Mouse (Mus musculus): Measurements from ENCODE around the gene Ahnak. TPM values are rescaled to one million over a fixed set of nuclear protein-coding genes. Genes with fewer than 3 reads are reported as not detected.
"Not testable (repeated sequence)": the region's sequence is repeated elsewhere in the genome, so short reads cannot be mapped to it uniquely, and the experiment has no call there.

The Ahnak gene
- polyA plus RNA-seq, 1 experiment from 2014 or later: 3.5 TPM

DNA sequence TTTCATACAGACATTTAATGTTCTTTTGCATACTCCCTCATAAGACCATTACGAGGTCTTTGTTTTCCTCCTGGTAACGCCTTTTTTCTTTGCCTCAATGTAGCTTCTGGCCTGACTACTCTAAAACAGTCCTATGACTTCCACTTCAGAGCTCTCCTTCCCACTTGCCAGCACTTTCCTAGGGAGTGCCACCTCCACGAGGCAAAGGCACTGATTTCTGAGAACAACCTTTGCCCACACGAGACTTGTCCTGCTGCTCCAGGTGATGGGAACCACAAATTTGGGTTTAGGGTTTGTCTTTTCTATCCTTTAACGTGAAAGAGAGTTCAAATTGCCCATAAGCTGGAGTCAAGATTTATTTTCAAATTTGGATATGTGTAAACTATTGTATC lies 22.9 kb upstream of the Ahnak start:
- DNase-seq (no peak), ATAC-seq (no peak)
- TF ChIP-seq EP300 (IDR thresholded peaks at IDR 0.05; ENCODE audit: low read depth) (no peak), CTCF (IDR thresholded peaks at IDR 0.05; ENCODE audit: low read depth) (no peak)
- Histone ChIP-seq H3K9me3 (ENCODE audit: low read length) (no peaks in the 10 kb centered on the region), H3K36me3 (replicated peaks; ENCODE audit: insufficient read depth, low read length) (peaks cover 65% of the 10 kb centered on the region), H3K27me3 (ENCODE audit: insufficient read depth, low read length) (no peaks in the 10 kb centered on the region), H3K9ac (replicated peaks) (peak overlapping the region; percentile 74), H3K4me3 (ENCODE audit: low read depth, low read length) (peak overlapping the region; percentile 62), H3K4me1 (ENCODE audit: insufficient read depth) (peaks cover 18% of the 10 kb centered on the region), H3K27ac (ENCODE audit: low read depth) (peak overlapping the region; percentile 96), H3K4me2 (ENCODE audit: low read depth, low read length) (peak overlapping the region; percentile 74)
- 31% methylated on average over 5 of the region's 5 CpGs for WGBS (ENCODE audit: insufficient replicate concordance)

DNA sequence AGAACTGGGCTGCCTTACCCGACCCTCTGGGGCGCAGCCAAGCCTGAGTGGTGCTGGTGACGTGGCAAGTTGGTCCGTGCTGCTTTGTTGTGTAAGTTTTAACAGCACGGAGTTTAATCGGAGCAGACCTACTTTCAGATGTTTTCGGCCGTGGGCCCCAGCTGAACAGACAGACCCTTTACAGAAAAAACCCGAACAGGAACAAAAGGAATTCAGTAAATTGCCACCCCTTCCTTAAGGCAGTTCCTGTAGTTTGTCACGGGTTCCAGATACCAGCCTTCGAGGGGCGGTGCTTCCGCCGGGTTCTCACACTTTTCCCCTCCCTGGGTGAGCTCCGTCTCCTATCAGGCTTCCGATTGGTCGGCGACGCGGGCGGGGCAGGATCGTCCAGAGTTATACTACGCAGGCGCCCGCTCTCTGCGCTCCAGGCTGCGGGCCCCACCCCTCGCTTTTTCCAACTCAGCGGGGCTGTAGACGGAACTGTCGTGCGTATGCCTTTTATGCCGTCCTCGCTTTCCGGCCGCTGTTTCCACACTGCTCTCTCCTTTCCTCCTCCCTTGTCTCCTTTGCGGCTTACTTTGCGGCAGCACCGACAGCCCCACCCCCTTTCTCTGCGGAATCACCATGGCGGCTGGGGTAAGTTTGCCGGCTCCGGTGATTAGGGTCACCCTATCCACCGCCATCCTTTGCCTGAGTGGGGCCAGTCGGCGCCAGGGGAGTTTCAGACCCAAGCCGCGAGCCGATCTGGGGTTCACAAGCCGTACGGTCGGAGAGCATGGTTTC lies 22.3 kb upstream of the Ahnak start, which contains the start of gene Eef1g:
TSS of gene Eef1g (plus strand) at position 452 of the 783 bp plus-strand sequence.
- TF ChIP-seq EP300 (IDR thresholded peaks at IDR 0.05; ENCODE audit: low read depth) (peak; percentile 75), CTCF (IDR thresholded peaks at IDR 0.05; ENCODE audit: low read depth) (no peak)
- H3K4me1 ChIP-seq (ENCODE audit: insufficient read depth): peaks cover 18% of the 10 kb centered on the region
- peak within 1 kb of the TSS; percentile 96 for H3K27ac ChIP-seq (ENCODE audit: low read depth)
- no peaks in the 10 kb centered on the region for H3K27me3 ChIP-seq (ENCODE audit: insufficient read depth, low read length)
- ATAC-seq (peak; percentile 99), DNase-seq (peak; percentile 99)
- H3K4me3 ChIP-seq (ENCODE audit: low read depth, low read length): peak within 1 kb of the TSS; percentile 62
- under 1% methylated on average over 52 of the region's 52 CpGs for whole genome bisulfite sequencing (ENCODE audit: insufficient replicate concordance)
- peak within 1 kb of the TSS; percentile 90 for H3K4me2 ChIP-seq (ENCODE audit: low read depth, low read length)
- peak within 1 kb of the TSS; percentile 81 for H3K9ac ChIP-seq (replicated peaks)
- H3K36me3 ChIP-seq (replicated peaks; ENCODE audit: insufficient read depth, low read length): peaks cover 65% of the 10 kb centered on the region
- H3K9me3 ChIP-seq (ENCODE audit: low read length): no peaks in the 10 kb centered on the region

DNA sequence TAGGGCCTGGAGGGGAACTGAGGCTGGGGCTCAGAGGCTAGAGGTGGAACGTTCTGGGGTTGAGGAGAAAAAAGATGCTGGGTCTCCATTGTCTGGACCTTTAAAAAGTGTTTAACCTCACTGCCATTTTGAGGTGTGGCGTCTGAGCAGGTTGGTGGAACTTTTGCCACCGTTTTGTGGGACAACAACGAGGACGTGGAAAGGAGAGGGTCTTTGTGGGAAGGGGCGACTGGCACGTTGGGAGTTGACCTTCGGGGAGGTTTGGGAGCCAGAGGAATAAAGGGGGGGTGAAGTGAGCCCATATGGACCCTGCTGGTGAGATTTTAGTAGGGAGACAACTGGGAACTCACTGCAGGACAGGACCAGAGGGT lies 21.7 kb upstream of the Ahnak start:
- no peaks in the 10 kb centered on the region for H3K27me3 ChIP-seq (ENCODE audit: insufficient read depth, low read length)
- H3K9ac ChIP-seq (replicated peaks): peak overlapping the region; percentile 81
- peak overlapping the region; percentile 62 for H3K4me3 ChIP-seq (ENCODE audit: low read depth, low read length)
- DNase-seq: no peak
- H3K9me3 ChIP-seq (ENCODE audit: low read length): no peaks in the 10 kb centered on the region
- WGBS (ENCODE audit: insufficient replicate concordance): under 1% methylated on average over 8 of the region's 8 CpGs
- peak overlapping the region; percentile 63 for H3K27ac ChIP-seq (ENCODE audit: low read depth)
- peaks cover 67% of the 10 kb centered on the region for H3K36me3 ChIP-seq (replicated peaks; ENCODE audit: insufficient read depth, low read length)
- peak overlapping the region; percentile 90 for H3K4me2 ChIP-seq (ENCODE audit: low read depth, low read length)
- no peak for TF ChIP-seq EP300 (IDR thresholded peaks at IDR 0.05; ENCODE audit: low read depth)
- no peak for TF ChIP-seq CTCF (IDR thresholded peaks at IDR 0.05; ENCODE audit: low read depth)
- H3K4me1 ChIP-seq (ENCODE audit: insufficient read depth): peaks cover 18% of the 10 kb centered on the region
- ATAC-seq: no peak

DNA sequence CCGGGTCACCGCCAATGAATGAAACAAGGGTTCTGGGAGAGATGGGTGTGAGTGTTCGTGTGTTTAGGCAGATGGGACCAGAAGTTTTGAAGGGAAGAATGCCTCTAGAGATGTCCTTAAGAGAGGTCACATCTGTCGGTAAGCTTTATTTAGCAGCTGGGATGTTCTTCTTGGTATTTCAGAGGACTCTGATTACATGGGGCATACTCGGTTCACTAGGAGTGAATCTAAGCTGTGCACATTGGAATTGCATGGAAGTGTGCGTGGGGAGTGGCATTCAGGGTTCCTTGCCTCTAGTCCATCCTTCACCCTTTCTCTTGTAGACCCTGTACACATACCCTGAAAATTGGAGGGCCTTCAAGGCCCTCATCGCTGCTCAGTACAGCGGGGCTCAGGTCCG lies 21.2 kb upstream of the Ahnak start:
- H3K36me3 ChIP-seq (replicated peaks; ENCODE audit: insufficient read depth, low read length): peaks cover 65% of the 10 kb centered on the region
- peak overlapping the region; percentile 81 for H3K9ac ChIP-seq (replicated peaks)
- H3K4me3 ChIP-seq (ENCODE audit: low read depth, low read length): peak overlapping the region; percentile 62
- ATAC-seq (no peak), DNase-seq (no peak)
- H3K4me2 ChIP-seq (ENCODE audit: low read depth, low read length): peak overlapping the region; percentile 90
- TF ChIP-seq EP300 (IDR thresholded peaks at IDR 0.05; ENCODE audit: low read depth): no peak
- no peak for TF ChIP-seq CTCF (IDR thresholded peaks at IDR 0.05; ENCODE audit: low read depth)
- H3K4me1 ChIP-seq (ENCODE audit: insufficient read depth): peaks cover 18% of the 10 kb centered on the region
- no peaks in the 10 kb centered on the region for H3K27me3 ChIP-seq (ENCODE audit: insufficient read depth, low read length)
- H3K27ac ChIP-seq (ENCODE audit: low read depth): peak overlapping the region; percentile 63; the same call in 1 of the 2 replicates
- WGBS (ENCODE audit: insufficient replicate concordance): 4% methylated on average over 9 of the region's 9 CpGs
- no peaks in the 10 kb centered on the region for H3K9me3 ChIP-seq (ENCODE audit: low read length)

DNA sequence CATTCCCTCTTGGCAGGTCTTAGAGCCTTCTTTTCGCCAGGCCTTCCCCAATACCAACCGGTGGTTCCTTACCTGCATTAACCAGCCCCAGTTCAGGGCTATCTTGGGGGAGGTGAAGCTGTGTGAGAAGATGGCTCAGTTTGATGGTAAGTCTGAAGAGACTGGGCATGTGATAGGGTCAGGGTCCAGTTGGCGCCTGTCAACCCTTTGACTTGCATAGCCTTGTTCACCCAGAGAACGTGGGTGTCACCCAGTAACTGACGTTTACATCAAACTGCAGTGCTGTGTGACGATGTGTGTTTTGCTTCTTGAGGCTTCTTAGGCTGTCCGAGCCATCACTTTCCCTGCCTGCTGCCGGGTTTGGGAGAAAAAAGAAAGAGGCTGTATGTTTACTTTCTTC lies 16.6 kb upstream of the Ahnak start:
- H3K9ac ChIP-seq (replicated peaks); ATAC-seq; H3K4me2 ChIP-seq (ENCODE audit: low read depth, low read length); H3K9me3 ChIP-seq (ENCODE audit: low read length); DNase-seq; H3K27me3 ChIP-seq (ENCODE audit: insufficient read depth, low read length); H3K27ac ChIP-seq (ENCODE audit: low read depth); H3K4me3 ChIP-seq (ENCODE audit: low read depth, low read length): not testable (repeated sequence)
- WGBS (ENCODE audit: insufficient replicate concordance): 79% methylated on average over 8 of the region's 8 CpGs
- Histone ChIP-seq H3K36me3 (replicated peaks; ENCODE audit: insufficient read depth, low read length) (peaks cover 72% of the 10 kb centered on the region), H3K4me1 (ENCODE audit: insufficient read depth) (peaks cover 12% of the 10 kb centered on the region)

DNA sequence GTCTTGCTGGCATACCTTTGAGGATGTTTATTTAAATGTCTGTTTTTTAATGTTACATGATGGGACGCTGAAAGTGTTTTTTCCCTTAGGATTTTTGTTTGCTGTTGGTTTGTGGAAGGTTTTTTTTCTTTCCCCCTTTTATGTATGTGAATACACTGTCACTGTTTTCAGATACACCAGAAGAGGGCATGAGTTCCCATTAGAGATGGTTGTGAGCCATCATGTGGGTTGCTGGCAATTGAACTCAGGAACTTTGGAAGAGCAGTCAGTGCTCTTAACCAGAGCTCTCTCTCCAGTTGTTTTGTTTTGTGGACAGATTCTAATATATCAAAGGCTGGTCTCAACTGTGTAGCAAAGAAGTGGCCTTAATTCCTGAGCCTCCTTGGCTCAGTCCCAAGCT lies 14.4 kb upstream of the Ahnak start:
- H3K9ac ChIP-seq (replicated peaks): no peak overlapping the region
- H3K27me3 ChIP-seq (ENCODE audit: insufficient read depth, low read length): no peaks in the 10 kb centered on the region
- H3K27ac ChIP-seq (ENCODE audit: low read depth): no peak overlapping the region
- H3K4me3 ChIP-seq (ENCODE audit: low read depth, low read length): no peak overlapping the region
- H3K9me3 ChIP-seq (ENCODE audit: low read length): no peaks in the 10 kb centered on the region
- DNase-seq (no peak), ATAC-seq (no peak)
- 81% methylated on average over 1 of the region's 1 CpGs for WGBS (ENCODE audit: insufficient replicate concordance)
- peaks cover 80% of the 10 kb centered on the region for H3K36me3 ChIP-seq (replicated peaks; ENCODE audit: insufficient read depth, low read length)
- no peak for TF ChIP-seq CTCF (IDR thresholded peaks at IDR 0.05; ENCODE audit: low read depth)
- no peak overlapping the region for H3K4me2 ChIP-seq (ENCODE audit: low read depth, low read length)
- no peaks in the 10 kb centered on the region; the same call in 1 of the 2 replicates for H3K4me1 ChIP-seq (ENCODE audit: insufficient read depth)
